Mouse (Mus musculus) ES-E14 (cell line): ENCODE data around the gene Ctrb1.

Experiments
- CHD2 ChIP-seq: IDR thresholded peaks from 2 replicates; pipeline ENCODE4 v1.6.1; 2014; ENCODE audit warnings: mild to moderate bottlenecking, low read depth, low read length, inconsistent platforms
- HCFC1 ChIP-seq: IDR thresholded peaks from 2 replicates; pipeline ENCODE4 v1.6.1; 2012; ENCODE audit warnings: low read length, inconsistent platforms, borderline replicate concordance; ENCODE audit not compliant: insufficient read depth
- ZC3H11A ChIP-seq: IDR thresholded peaks from 2 replicates; pipeline ENCODE4 v1.6.1; 2012; ENCODE audit warnings: low read depth, mild to moderate bottlenecking, inconsistent platforms, low read length, borderline replicate concordance

DNA sequence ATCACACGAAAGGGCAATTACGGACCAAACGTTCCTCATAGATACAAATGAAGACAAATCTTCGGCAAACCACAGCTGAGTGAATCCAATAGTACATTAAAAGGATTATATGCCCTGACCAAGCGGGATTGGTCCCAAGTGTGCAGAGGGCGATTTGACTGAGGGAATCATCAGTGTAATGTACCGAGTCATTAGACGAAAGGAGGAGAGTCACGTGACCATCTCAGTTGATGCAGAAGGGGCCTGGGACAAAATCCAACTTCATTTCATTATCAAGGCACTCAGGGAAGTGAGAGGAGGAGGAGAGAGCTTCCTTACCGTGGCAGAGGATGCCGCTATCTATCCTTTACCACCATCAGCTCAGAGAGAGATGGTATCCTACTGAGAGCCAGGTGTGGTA lies 9.7 kb downstream of the Ctrb1 start:
- no peak for TF ChIP-seq CHD2
- no peak for TF ChIP-seq ZC3H11A
- no peak for TF ChIP-seq HCFC1
